Mouse (Mus musculus) forebrain, embryonic 13.5 days (tissue): ENCODE measurements around the gene Robo1. TPM values are rescaled to one million over a fixed set of nuclear protein-coding genes. Genes with fewer than 3 reads are reported as not detected.

Experiments used
- ATAC-seq: fragments of 200-750 bp; cut with Nextera tagmentation; 2 replicates; pipeline ENCODE4 v1.8.0; 2017
- H3K27ac ChIP-seq: fragments of 300-500 bp; sonication (generic); 2 replicates; pipeline ENCODE4 v1.5.1; 2015; ENCODE audit warnings: inconsistent platforms, mild to moderate bottlenecking, moderate library complexity
- H3K27me3 ChIP-seq: fragments of 300-500 bp; sonication (generic); 2 replicates; pipeline ENCODE4 v1.6.1; 2015; ENCODE audit warnings: mild to moderate bottlenecking, inconsistent platforms
- H3K36me3 ChIP-seq: fragments of 300-500 bp; sonication (generic); 2 replicates; pipeline ENCODE4 v1.6.1; 2015; ENCODE audit warnings: mild to moderate bottlenecking, inconsistent platforms; ENCODE audit not compliant: poor library complexity, severe bottlenecking
- H3K4me1 ChIP-seq: fragments of 300-500 bp; sonication (generic); 2 replicates; pipeline ENCODE4 v1.6.1; 2015; ENCODE audit warnings: inconsistent platforms
- H3K4me2 ChIP-seq: fragments of 300-500 bp; sonication (generic); 2 replicates; pipeline ENCODE4 v1.6.1; 2015; ENCODE audit warnings: inconsistent platforms, mild to moderate bottlenecking, moderate library complexity
- H3K4me3 ChIP-seq: fragments of 300-500 bp; sonication (generic); 2 replicates; pipeline ENCODE4 v1.5.1; 2015; ENCODE audit warnings: mild to moderate bottlenecking, inconsistent platforms
- H3K9ac ChIP-seq: fragments of 300-500 bp; sonication (generic); 2 replicates; pipeline ENCODE4 v1.6.1; 2015; ENCODE audit warnings: mild to moderate bottlenecking, inconsistent platforms
- H3K9me3 ChIP-seq: fragments of 300-500 bp; sonication (generic); replicated peaks from 2 replicates; pipeline ENCODE4 v1.6.1; 2016; ENCODE audit warnings: inconsistent platforms
- WGBS: fragments of 180-500 bp; shearing (Covaris S2); methylation state at CpG from one replicate; pipeline ENCODE4 v1.1.7; 2015; 5-methylcytosine and 5-hydroxymethylcytosine counted together
- polyA plus RNA-seq: library from polyadenylated mRNA; unstranded; fragments of >200 nt; fragmentation: Nextera tagmentation; extraction: Ambion mirVana; gene quantifications from 2 replicates; pipeline ENCODE4 v1.2.1, GENCODE M21; 2015

Robo1 gene
- polyA plus RNA-seq, 1 experiment from 2014 or later: 36.9 TPM

GRCm38 (mm10) chr16:72622868-72623267 is 314.8 kb downstream of the Robo1 start:
- peaks cover 14% of the 10 kb centered on the region for H3K4me1 ChIP-seq
- H3K36me3 ChIP-seq: no peaks in the 10 kb centered on the region
- H3K9ac ChIP-seq: no peak overlapping the region
- H3K27me3 ChIP-seq: no peaks in the 10 kb centered on the region
- WGBS: 27% methylated on average over 10 of the region's 10 CpGs
- peak overlapping the region; percentile 39 for H3K4me2 ChIP-seq
- ATAC-seq: peak; percentile 67; the same call in 1 of the 2 replicates
- H3K27ac ChIP-seq: peak overlapping the region; percentile 40
- no peak overlapping the region for H3K4me3 ChIP-seq
- H3K9me3 ChIP-seq: no peaks in the 10 kb centered on the region

DNA sequence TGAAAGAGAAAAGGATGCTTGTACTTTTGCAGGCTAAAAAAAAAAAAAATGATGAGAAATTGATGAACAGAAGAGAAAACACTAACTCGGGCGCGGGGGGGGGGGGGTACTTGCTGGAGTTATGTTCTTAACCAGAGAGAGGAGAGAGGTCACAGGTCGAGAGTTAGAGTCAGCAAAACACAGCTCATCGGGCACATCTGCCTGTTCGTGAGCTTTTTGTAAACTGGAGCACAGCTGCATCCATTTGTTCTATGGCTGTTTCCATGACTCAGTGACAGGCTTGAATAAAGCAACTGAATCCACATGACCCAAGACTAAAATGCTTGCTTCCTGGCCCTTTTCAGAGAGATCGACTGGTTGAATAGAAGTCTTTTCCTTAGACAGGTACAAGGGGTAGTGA is 325.7 kb downstream of the Robo1 start:
- H3K4me2 ChIP-seq: no peak overlapping the region
- H3K4me1 ChIP-seq: no peaks in the 10 kb centered on the region
- H3K4me3 ChIP-seq: no peak overlapping the region
- no peaks in the 10 kb centered on the region for H3K9me3 ChIP-seq
- ATAC-seq: no peak
- 64% methylated on average over 6 of the region's 7 CpGs for WGBS
- H3K36me3 ChIP-seq: no peaks in the 10 kb centered on the region
- no peak overlapping the region for H3K27ac ChIP-seq
- no peaks in the 10 kb centered on the region for H3K27me3 ChIP-seq
- no peak overlapping the region for H3K9ac ChIP-seq

- Histone ChIP-seq H3K4me3 (no peak overlapping the region), H3K36me3 (no peaks in the 10 kb centered on the region), H3K27ac (no peak overlapping the region), H3K4me2 (no peak overlapping the region), H3K27me3 (no peaks in the 10 kb centered on the region), H3K9ac (no peak overlapping the region), H3K9me3 (no peaks in the 10 kb centered on the region), H3K4me1 (no peaks in the 10 kb centered on the region)
- ATAC-seq: no peak
- 76% methylated on average over 8 of the region's 8 CpGs for whole genome bisulfite sequencing
Measured at GRCm38 (mm10) chr16:72639332-72639940, 331.3 kb downstream of the Robo1 start.

DNA sequence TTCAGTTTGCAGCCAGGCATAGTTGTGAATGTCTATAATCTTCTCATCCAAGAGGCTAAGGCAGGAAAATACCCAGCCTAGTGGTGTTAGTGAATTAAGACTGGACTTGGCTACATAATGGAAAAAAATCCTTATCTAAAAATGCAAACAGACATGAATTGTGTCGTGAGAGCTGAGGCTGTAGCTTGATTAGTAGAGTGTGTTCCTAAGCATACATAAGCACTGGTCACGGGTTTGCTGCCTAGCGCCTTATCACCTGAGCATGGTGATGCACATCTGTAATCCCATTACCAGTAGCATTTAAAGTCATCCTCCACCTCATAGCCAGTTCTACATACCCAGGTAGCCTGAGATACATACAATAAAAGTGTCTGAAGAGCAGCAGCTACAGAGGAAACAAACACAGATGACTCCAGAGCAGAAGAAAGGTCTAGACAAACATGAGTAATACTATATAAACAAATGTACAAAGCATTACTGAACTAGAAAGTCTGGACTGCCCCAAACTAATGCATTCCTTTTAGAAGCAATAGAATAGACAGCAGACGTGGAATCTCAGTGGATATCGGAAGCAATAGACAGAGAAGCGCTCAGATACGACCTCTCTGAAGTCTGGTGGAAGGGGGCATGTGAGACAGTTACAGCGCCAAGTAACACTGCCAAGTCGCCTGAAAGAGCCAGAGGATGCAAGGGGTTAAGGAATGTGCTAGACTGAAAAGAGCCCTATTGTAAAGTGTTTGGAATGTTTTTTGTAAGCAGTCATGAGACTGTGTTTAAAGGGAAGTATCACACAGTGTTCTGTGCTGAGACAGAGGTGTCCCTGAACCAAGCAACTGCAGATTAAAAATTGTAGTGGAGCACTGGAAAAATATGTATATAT is 333.1 kb downstream of the Robo1 start:
- Histone ChIP-seq H3K9ac (no peak overlapping the region), H3K27ac (no peak overlapping the region), H3K4me2 (no peak overlapping the region), H3K36me3 (no peaks in the 10 kb centered on the region), H3K27me3 (no peaks in the 10 kb centered on the region), H3K4me1 (0 out of 2 replicates have a peak, but pooled peaks cover 6% of the 10 kb centered on the region), H3K9me3 (no peaks in the 10 kb centered on the region), H3K4me3 (no peak overlapping the region)
- WGBS: 59% methylated on average over 9 of the region's 9 CpGs
- ATAC-seq: no peak

GRCm38 (mm10) chr16:72645890-72646289 is 337.8 kb downstream of the Robo1 start:
- Histone ChIP-seq H3K9me3 (no peaks in the 10 kb centered on the region), H3K4me2 (no peak overlapping the region), H3K4me3 (no peak overlapping the region), H3K9ac (no peak overlapping the region), H3K27ac (no peak overlapping the region), H3K36me3 (no peaks in the 10 kb centered on the region), H3K27me3 (no peaks in the 10 kb centered on the region), H3K4me1 (peaks cover 9% of the 10 kb centered on the region; the same call in 1 of the 2 replicates)
- no peak for ATAC-seq
- 48% methylated on average over 8 of the region's 8 CpGs for WGBS

DNA sequence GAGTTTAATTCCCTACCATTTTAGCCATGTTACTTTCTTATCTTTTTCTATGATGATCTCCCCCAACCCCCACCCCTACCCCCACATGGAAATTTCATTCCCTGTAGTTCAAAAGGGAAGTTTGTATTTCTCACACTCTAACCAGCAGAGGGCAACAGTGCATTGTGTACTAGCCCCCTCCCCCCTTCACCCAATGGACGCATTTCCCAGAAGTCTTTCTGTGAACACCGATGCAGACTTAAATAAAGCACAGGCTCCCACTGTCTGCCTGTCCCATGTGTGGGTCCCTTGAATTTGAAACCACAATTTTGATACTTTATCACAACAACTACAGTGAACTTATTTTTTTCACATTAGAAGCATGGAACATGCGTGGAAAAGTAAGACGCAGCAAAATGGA is 341.2 kb downstream of the Robo1 start:
- peak; percentile 61 for ATAC-seq
- 44% methylated on average over 4 of the region's 4 CpGs for WGBS
- Histone ChIP-seq H3K36me3 (no peaks in the 10 kb centered on the region), H3K4me3 (no peak overlapping the region), H3K4me2 (peak overlapping the region; percentile 11; the same call in 1 of the 2 replicates), H3K9me3 (no peaks in the 10 kb centered on the region), H3K27ac (no peak overlapping the region), H3K4me1 (peaks cover 9% of the 10 kb centered on the region; the same call in 1 of the 2 replicates), H3K27me3 (no peaks in the 10 kb centered on the region), H3K9ac (no peak overlapping the region)

- 49% methylated on average over 9 of the region's 9 CpGs for WGBS
- no peaks in the 10 kb centered on the region for H3K36me3 ChIP-seq
- no peak overlapping the region for H3K4me2 ChIP-seq
- peaks cover 5% of the 10 kb centered on the region; the same call in 1 of the 2 replicates for H3K27me3 ChIP-seq
- H3K4me1 ChIP-seq: no peaks in the 10 kb centered on the region
- H3K27ac ChIP-seq: no peak overlapping the region
- H3K9ac ChIP-seq: no peak overlapping the region
- ATAC-seq: 0 out of 2 replicates have a peak, but pooled peaks have one; percentile 41
- no peak overlapping the region for H3K4me3 ChIP-seq
- no peaks in the 10 kb centered on the region for H3K9me3 ChIP-seq
Measured at GRCm38 (mm10) chr16:72655411-72655810, 347.3 kb downstream of the Robo1 start.

DNA sequence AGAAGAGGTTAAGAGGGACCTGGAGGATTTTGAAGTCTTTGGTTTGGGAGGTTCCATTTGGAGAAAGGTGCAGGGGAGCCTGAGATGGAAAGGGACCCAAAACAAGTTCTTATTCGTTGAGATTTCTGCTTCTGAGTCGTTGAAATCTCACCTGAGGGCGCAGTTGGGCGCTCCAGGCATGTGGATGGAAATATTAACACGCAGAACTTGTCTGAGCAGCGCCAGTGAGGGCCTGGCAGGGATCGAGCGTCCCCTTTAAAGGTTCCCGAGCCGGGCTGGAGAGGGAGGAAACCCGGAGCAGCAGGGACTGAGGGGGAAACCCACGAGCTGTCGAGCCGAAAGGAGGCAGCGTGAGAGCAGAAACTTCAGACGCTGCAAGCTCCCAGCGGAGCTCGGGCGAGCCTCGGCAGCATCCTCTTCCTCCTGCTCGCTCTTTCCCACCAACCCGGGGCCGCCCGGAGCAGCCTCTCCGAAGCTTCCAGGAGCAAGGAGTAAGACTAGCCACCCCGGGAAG is 354.8 kb downstream of the Robo1 start:
- WGBS: under 1% methylated on average over 26 of the region's 26 CpGs

DNA sequence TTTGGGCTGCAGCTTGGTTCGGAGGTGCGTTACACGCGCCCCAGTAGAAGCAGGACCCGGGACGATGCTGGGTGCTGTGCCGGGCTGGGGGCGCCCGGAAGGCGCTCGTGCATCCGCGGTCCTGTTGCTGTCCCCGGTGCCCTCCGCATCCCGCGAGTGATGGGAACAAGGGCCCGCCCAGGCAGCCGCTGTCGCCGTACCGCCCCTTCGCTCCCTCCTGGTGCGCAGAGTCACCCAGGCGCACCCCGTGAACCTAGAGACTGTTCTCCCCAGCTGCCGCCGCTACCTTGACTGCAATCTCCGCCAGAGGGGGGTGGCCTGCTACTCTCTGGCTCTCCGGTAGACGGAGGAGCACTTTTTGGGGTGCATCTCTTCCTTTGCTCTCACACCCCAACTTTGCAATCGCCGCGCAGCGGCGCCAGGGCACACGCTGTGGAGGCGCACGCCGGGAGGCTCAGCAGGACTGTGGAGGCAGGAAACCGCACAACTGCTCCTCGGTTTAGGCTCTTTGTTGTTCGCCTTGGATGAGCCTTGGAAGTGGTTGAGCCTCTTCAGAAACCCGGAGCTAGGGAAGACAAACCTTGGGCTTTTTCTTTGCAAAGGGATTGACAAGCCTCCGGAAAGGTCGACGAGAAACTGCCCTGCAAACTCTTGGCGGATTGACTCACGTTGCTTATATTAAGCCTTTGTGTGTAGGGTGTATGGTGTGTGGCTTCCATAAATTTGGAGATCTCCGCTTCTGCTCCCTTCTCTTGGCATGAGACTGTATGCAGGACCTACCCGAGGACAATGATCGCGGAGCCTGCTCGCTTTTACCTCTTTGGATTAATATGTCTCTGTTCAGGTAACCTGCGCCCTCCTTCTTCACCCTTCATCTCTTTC is 355.5 kb downstream of the Robo1 start:
- Histone ChIP-seq H3K36me3 (no peaks in the 10 kb centered on the region), H3K4me1 (peaks cover 24% of the 10 kb centered on the region), H3K9ac (peak overlapping the region; percentile 79), H3K27ac (peak overlapping the region; percentile 84), H3K27me3 (peaks cover 6% of the 10 kb centered on the region; the same call in 1 of the 2 replicates), H3K9me3 (no peaks in the 10 kb centered on the region), H3K4me3 (peak overlapping the region; percentile 79), H3K4me2 (peak overlapping the region; percentile 93)
- ATAC-seq: peak; percentile 84
- WGBS: under 1% methylated on average over 55 of the region's 55 CpGs

More for the DNA sequence above, 354.8 kb downstream of the Robo1 start:
- no peaks in the 10 kb centered on the region for H3K9me3 ChIP-seq
- peak overlapping the region; percentile 79 for H3K9ac ChIP-seq
- H3K27me3 ChIP-seq: peaks cover 10% of the 10 kb centered on the region; the same call in 1 of the 2 replicates
- peak overlapping the region; percentile 84 for H3K27ac ChIP-seq
- peak overlapping the region; percentile 79 for H3K4me3 ChIP-seq
- H3K4me2 ChIP-seq: peak overlapping the region; percentile 93
- ATAC-seq: peak; percentile 90
- H3K36me3 ChIP-seq: no peaks in the 10 kb centered on the region
- peaks cover 24% of the 10 kb centered on the region for H3K4me1 ChIP-seq

DNA sequence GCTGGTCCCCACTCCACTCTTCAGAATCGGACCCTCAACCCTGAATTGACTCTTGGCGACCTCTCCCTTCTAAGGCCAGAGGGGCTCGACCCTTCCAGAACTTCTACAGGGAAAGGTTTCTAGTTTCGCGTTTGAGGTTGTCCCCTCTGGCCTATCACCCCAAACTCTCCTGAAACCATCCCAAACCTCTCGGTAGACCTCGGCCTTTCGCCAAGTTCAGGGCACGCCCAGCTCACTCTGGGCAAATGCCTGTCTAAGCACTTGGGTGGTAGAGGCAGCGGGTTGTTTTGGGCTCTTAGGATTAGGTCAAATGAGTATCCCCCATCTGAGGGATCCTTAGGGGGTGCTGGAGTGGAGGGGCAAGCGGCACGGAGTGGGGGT is 356.1 kb downstream of the Robo1 start:
- Histone ChIP-seq H3K27me3 (peaks cover 5% of the 10 kb centered on the region; the same call in 1 of the 2 replicates), H3K9me3 (no peaks in the 10 kb centered on the region), H3K4me1 (peaks cover 24% of the 10 kb centered on the region), H3K4me2 (peak overlapping the region; percentile 93), H3K36me3 (no peaks in the 10 kb centered on the region), H3K9ac (peak overlapping the region; percentile 79), H3K4me3 (peak overlapping the region; percentile 79), H3K27ac (no peak overlapping the region)
- WGBS: under 1% methylated on average over 12 of the region's 12 CpGs
- no peak for ATAC-seq

DNA sequence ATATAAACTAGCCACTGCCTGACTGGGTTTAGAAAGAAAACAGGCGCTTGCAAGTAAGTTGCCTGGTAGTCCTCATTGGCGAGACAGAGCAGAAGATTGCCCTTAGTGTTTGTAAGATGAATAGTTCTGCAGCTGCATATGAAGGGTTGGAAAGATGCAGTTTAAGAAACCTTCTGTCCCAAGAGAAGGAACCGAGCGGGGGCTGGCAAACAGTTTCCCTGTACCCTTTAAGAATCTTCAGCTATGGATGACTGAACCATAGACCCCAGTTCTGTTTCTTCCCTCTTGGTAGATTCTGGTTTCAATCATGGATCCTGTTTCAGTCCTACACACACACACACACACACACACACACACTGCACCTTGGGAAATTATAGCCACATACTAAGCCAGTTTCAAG is 356.7 kb downstream of the Robo1 start:
- Histone ChIP-seq H3K36me3 (no peaks in the 10 kb centered on the region), H3K27ac (no peak overlapping the region), H3K4me2 (peak overlapping the region; percentile 93), H3K4me3 (peak overlapping the region; percentile 79), H3K9me3 (no peaks in the 10 kb centered on the region), H3K27me3 (peaks cover 5% of the 10 kb centered on the region; the same call in 1 of the 2 replicates), H3K4me1 (peaks cover 24% of the 10 kb centered on the region), H3K9ac (peak overlapping the region; percentile 79)
- no peak for ATAC-seq
- 36% methylated on average over 4 of the region's 4 CpGs for WGBS
